Comparison of ENCODE assay signal across 9 mouse cellular contexts in the genomic region with DNA sequence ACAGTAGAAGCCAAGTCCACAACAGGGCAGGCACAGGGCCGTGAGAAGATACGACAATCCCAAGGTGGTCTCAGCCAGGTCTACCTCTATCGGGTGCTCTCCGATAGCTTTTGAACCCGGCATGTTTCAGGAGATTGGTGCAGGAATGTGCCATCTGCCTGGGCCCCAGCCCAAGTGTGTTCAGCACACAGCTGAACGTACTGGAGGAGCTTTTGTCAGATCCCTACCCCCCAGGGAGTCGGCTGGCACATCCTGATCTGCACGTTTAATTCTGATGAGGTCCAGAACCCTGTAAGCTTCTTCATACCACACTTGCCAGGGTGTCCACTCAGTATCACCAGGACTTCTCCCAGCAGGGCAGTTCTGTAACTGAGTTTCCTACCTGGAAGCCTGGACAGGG.
DNase-seq lines count a peak whose midpoint lies in the region; ATAC-seq lines count a peak whose summit lies in the region.
"Had no signal": no experiment of that assay in that cellular context is flagged by ENCODE, and none has a peak within 500 bp of the region (broad histone marks: within the 10 kb centered on the region; RNA-seq: fewer than 3 reads in every experiment).

No protein-coding gene starts in this region.

- no peak overlapping the region for H3K4me2 ChIP-seq in hindbrain, embryonic 13.5 days
- H3K4me2 ChIP-seq in hindbrain, embryonic 14.5 days (replicated peaks), result no peak overlapping the region
- peak overlapping the region; percentile 16; the same call in 1 of the 2 replicates for H3K4me2 ChIP-seq in neural tube, embryonic 12.5 days (replicated peaks)
- H3K4me2 ChIP-seq: neural tube, embryonic 13.5 days had no signal

- DNase-seq in hindbrain, embryonic 14.5 days (ENCODE audit: low spot score), result no peak
- peak; percentile 73 to 74 for DNase-seq in cerebellum, postnatal 14 days
- peak; percentile 39 for DNase-seq in kidney, adult 9 months
- no peak for DNase-seq in left cerebral cortex, postnatal 36 days (ENCODE audit: low spot score in 2 of 2)
- no peak for DNase-seq in urinary bladder, postnatal 36 days (ENCODE audit: low spot score in 2 of 2)

- H3K9me3 ChIP-seq in hindbrain, embryonic 13.5 days, result no peaks in the 10 kb centered on the region
- no peaks in the 10 kb centered on the region for H3K9me3 ChIP-seq in hindbrain, embryonic 14.5 days (ENCODE audit: control insufficient read depth, low read length)
- H3K9me3 ChIP-seq in neural tube, embryonic 12.5 days, result no peaks in the 10 kb centered on the region
- H3K9me3 ChIP-seq: neural tube, embryonic 13.5 days had no signal

- no peaks in the 10 kb centered on the region for H3K27me3 ChIP-seq in hindbrain, embryonic 13.5 days
- H3K27me3 ChIP-seq in hindbrain, embryonic 14.5 days (ENCODE audit: control insufficient read depth, insufficient read depth, low read length), result no peaks in the 10 kb centered on the region
- no peaks in the 10 kb centered on the region for H3K27me3 ChIP-seq in neural tube, embryonic 12.5 days (replicated peaks)
- H3K27me3 ChIP-seq: neural tube, embryonic 13.5 days had no signal

- ATAC-seq in hindbrain, embryonic 13.5 days (ENCODE audit: low FRiP score), result no peak
- no peak for ATAC-seq in hindbrain, embryonic 14.5 days (ENCODE audit: low FRiP score)
- no peak for ATAC-seq in neural tube, embryonic 12.5 days (ENCODE audit: low FRiP score, low read depth)
- no peak for ATAC-seq in megakaryocyte-erythroid progenitor cell, adult 5-6 weeks (replicated peaks; ENCODE audit: low FRiP score, low TSS enrichment, poor library complexity, severe bottlenecking)

- H3K4me1 ChIP-seq in hindbrain, embryonic 13.5 days (replicated peaks), result peaks cover 16% of the 10 kb centered on the region
- peaks cover 11% of the 10 kb centered on the region; the same call in 1 of the 2 replicates for H3K4me1 ChIP-seq in hindbrain, embryonic 14.5 days (replicated peaks; ENCODE audit: control insufficient read depth, insufficient read depth, low read length)
- peaks cover 13% of the 10 kb centered on the region for H3K4me1 ChIP-seq in neural tube, embryonic 12.5 days

- no peak overlapping the region for H3K4me3 ChIP-seq in hindbrain, embryonic 13.5 days
- no peak overlapping the region for H3K4me3 ChIP-seq in hindbrain, embryonic 14.5 days (replicated peaks; ENCODE audit: low read length)
- no peak overlapping the region for H3K4me3 ChIP-seq in neural tube, embryonic 12.5 days
- H3K4me3 ChIP-seq: neural tube, embryonic 13.5 days had no signal

- peak overlapping the region; percentile 30; the same call in 1 of the 2 replicates for H3K27ac ChIP-seq in hindbrain, embryonic 13.5 days
- no peak overlapping the region for H3K27ac ChIP-seq in hindbrain, embryonic 14.5 days
- no peak overlapping the region for H3K27ac ChIP-seq in neural tube, embryonic 12.5 days
- H3K27ac ChIP-seq: neural tube, embryonic 13.5 days had no signal

- WGBS in hindbrain, embryonic 13.5 days, result 54% methylated on average over 8 of the region's 8 CpGs
- WGBS in hindbrain, embryonic 14.5 days, result 54% methylated on average over 8 of the region's 8 CpGs
- 47% methylated on average over 8 of the region's 8 CpGs for WGBS in neural tube, embryonic 12.5 days

- no peaks in the 10 kb centered on the region for H3K36me3 ChIP-seq in hindbrain, embryonic 13.5 days
- no peaks in the 10 kb centered on the region for H3K36me3 ChIP-seq in hindbrain, embryonic 14.5 days (replicated peaks; ENCODE audit: control insufficient read depth, insufficient read depth)
- no peaks in the 10 kb centered on the region for H3K36me3 ChIP-seq in neural tube, embryonic 12.5 days
- H3K36me3 ChIP-seq: neural tube, embryonic 13.5 days had no signal

- intact Hi-C loops in left cerebral cortex, postnatal 36 days (cut with DNase I), result no loop called here

- no peak overlapping the region for H3K9ac ChIP-seq in hindbrain, embryonic 13.5 days
- H3K9ac ChIP-seq in hindbrain, embryonic 14.5 days, result no peak overlapping the region
- H3K9ac ChIP-seq in neural tube, embryonic 12.5 days, result no peak overlapping the region
- H3K9ac ChIP-seq: neural tube, embryonic 13.5 days had no signal

Comparison
In these comparisons a context has a peak if more than half of its experiments do, and no peak if none do; other contexts are left out.
1. DNase-seq: peak in cerebellum, postnatal 14 days (2 of 2) and kidney, adult 9 months (single experiment); none in hindbrain, embryonic 14.5 days (single experiment), left cerebral cortex, postnatal 36 days (0 of 2) and urinary bladder, postnatal 36 days (0 of 2).